Mouse (Mus musculus): ENCODE results near the gene Fmnl2.

- no peak for TF ChIP-seq CTCF (IDR thresholded peaks at IDR 0.05; ENCODE audit: low read depth, low read length)
- TF ChIP-seq POLR2A (IDR thresholded peaks at IDR 0.05; ENCODE audit: extremely low read depth, insufficient read depth, low read length) = no peak
Observed at GRCm38 (mm10) chr2:52884082-52884481, 26.4 kb downstream of the Fmnl2 start.

Measured in liver, adult 2 months (tissue).